Mouse (Mus musculus) embryo, embryonic 10 days (tissue): Measurements from ENCODE around the gene Txlna.
A peak's percentile ranks its signal among the peaks of the same experiment; 100 is the strongest.

Source experiments
- DNase-seq: peaks from one replicate; pipeline ENCODE4 v3.0.0-alpha.2; 2015; ENCODE audit warnings: low spot score

Txlna gene

DNA sequence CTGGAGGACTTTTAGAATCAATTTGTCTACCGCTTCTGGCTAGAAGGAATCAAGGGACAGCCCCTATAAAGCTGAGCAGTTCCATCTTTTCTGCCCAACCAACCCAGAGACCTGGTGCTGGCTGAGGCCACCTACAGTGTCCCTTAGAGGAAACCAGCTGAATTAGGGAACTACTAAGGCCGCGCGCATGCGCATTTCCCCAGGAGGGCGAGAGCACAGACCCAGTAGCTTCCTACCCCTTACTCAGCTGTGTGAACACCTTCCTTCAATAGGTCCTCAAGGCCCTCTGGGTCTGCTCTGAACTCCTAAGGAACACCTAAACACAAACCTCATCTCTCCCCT, 15.9 kb downstream of the Txlna start:
- peak; percentile 73 for DNase-seq

DNA sequence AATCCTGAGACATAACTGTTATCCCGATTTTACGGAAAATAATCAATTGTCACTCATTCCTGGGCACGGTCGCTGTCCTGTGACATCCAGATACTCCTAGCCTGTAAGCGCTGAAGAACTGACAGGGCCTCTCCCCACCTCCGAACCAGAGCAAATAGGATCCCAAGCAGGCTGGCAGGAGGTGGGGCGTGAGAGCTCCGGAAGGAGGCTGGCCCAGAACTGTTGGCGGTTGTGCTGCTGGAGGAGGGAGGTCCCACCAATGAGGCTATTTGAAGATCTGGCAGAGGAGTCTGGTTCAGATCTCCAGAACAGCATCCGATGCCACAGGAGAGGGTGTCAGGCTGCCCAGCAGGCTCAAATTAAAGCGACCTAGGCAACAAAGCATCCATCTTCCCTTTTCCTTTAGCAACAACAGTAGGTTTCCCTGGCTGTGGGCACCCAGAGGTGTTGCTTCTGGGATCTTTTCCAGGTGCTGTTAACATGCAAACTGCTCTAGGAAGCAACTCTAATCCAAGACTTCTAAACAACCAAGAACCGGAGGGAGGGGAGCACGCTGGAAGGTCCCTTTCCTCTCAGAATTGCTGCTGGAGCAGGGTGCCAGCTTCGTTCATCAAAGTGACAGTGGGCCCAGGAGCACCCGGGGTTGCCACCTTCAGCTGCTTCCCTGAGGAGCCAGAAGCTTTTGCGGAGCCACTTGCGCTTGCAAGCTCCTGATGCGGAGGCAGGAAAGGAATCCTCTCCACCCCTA, 16.4 kb downstream of the Txlna start:
- DNase-seq = peak; percentile 93

DNA sequence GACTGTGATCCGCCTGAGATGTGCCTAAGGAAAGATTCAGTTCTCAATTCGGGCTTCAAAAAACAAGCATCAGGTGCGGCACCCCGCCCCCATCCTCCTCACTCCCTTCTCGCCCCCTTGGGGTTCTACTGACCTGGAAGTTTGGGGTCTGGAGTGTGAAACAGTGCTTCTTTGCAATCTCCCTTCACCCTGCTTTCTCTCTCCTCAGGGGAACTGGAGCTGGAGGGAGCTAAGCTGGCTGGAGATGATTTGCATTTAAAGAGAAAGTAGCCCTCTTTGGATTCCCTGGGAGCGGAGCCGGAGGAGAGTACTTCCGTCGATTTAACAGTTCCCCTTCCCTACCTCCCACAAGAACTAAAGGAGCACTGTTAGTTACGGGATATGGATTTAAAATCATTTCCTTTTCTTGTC, 17.2 kb downstream of the Txlna start, which contains the start of gene Ccdc28b:
Ccdc28b (minus strand) TSS at position 267 of the 411 bp plus-strand sequence.
- DNase-seq = peak; percentile 59

DNA sequence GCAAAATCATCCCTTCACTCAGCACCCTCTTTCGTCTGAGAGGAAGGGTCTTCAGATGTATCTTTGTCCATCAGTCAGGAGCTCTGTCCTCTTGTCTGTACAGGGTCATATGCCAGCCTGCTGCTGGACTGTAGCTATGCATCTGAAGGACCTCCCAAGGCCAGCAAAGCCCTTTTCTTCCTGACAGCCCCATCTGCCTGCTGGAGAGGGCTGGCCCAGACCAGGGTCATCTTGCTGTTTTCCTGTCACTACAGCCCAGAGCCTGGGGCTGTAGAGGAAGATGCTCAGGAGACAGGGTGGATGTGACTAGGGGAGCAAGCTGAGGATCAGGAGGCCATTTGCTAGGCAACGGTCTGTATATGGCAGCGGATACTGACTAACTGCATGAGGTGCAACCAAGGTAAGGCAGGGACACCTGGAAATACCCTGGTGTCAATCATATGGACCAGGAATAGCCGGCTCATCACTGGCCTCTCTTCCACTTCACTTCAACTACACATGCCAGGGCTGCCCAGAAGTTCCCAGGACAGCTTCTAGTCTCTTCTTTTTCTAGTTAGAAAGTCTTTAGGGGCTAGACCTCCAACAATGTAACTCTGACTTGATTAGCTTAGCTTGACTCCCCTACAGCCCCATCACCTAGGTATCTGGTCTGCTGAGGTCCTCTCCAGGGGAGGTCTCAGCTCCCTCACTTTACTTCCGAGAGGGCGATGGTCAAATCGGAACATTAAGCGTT, 17.9 kb downstream of the Txlna start:
- DNase-seq = no peak

DNA sequence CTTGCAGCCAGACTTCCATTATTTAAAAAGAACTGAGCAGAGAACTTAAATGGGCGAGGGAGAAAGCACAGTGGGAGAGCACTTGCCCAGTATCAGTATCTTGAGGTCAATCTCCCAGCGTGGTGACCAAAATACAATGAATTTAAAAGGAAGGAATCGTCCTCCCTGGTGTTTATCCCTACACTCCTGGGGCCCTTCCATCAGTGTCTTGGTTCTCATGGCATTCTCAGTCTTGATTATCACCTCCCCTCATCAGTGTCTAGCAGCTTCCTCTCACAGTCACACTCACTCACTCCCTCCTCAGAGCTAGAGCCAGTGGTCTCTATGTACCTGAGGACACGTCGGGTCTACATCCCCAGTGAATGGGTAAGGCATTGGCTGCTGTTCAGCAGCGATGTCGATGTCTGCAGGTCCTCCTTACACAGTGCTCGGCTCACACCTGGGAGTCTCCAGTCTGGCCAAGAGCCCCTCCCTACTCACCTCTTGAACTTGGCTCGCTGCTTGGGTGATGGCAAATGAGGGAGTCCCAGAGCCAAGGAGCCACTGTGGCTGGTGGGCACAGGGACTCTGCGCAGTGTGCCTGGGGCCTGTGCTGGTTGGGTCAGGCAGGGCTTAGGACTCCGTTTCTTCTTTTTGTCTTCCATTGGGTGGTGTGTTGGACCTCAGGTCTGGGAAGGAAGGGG, 18.6 kb downstream of the Txlna start:
- DNase-seq = no peak

DNA sequence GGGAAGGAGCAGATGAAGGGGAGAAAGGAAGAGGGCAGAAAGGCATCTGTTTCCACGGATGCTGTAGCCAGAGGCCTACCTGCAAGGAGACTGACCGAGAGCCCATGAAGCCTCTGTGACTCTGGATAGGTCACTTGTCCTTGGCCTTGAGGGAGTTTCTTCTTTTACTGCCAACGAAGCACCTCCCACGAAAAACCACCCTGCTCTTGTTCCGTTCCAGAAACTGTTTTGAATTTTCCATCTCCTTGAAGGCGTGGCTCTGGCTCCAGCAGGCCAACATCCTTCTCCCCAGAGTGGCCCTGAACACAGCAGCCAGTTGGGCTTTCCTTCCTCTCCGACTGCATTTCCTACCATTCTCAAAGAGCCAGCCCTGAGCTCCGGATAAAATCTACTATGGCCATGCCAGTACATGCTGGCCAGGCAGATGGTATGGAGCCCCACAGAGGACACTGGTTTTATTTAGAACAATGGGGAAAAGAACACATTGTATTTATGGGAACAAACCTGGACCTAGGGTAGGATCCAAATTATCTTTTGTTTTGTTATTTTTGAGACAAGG, 19.5 kb downstream of the Txlna start:
- DNase-seq = no peak

DNA sequence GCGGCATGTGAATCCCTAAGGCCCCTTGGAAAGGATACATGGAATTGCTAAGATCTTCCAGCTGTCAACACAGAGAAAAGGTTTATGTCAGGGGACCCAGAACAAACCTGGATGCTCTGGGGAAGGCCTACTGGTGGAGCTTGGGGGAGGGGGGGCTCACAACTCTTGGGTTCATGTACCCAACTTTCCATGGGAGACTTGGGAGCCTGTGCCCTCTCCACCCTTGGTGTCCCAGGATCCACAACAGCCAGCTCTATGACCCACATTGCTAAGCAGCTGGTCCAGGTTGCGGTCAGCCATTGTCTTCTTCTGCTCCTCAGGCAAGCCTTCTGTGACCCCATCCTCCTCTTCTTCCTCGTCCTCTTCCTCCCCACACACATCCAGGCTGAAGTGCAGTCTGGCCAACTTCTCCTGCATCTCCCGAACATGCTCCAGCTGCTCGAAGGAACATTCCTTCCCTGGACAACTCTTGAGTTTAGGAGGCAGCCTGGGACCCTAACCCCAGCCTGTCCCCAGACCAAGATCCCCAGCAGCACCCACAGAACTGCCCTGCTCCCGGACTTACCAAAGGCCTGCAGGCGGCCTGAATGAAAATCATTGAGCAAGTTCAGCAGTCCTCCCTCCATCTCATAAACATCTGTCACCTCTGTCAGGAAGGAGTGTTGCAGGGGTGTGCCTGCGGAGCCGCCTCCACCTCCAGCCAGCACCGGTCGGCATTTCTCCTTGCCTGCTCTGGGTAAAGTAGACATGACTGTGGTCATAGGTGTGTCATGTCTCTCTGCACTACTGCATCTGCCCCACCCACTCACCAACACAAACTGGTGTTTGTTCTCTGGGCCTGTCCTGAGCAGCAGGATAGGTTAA, 20.2 kb downstream of the Txlna start:
- DNase-seq = no peak

DNA sequence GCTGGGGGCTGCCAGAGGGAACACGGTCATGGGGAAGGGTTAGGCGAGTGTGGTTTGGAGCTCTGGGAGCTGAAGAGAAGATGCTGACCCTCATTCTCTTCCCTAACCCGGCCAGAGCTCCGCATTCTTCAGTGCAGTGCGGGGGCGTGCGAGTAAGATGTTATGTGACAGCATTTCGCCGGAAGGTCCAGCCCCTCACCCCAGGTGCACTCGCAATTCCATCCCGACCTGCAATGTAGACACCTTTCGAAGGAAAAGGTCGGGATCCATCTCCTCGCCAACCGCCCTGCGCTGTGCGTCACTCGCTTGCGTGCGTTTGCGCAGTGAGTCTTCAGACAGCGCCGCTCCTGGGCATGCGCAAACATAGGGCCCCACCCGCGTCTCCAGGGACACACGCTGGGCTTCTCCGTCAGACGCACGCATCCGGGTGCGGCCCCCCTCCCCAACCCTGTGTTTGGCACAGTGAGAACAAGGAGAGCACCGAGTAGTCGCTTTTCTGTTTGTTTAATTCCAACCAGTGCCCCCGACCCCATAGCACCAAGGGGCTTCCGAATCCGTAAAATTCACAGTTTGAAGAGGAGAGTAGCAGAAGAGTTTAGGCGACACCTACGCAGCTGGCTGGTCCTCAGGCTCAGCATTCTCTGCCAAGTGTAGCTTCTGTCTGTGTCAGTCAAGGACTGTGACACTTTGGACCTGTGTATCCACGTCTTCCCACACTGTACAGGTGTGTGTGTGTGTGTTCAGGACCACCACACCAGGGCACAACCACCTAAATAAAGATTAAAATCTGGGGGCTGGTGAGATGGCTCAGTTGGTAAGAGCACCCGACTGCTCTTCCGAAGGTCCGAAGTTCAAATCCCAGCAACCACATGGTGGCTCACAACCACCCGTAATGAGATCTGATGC, 21.8 kb downstream of the Txlna start, which contains the start of gene Iqcc:
Iqcc (minus strand) TSS at position 314 of the 906 bp plus-strand sequence.
- DNase-seq = peak; percentile 97

DNA sequence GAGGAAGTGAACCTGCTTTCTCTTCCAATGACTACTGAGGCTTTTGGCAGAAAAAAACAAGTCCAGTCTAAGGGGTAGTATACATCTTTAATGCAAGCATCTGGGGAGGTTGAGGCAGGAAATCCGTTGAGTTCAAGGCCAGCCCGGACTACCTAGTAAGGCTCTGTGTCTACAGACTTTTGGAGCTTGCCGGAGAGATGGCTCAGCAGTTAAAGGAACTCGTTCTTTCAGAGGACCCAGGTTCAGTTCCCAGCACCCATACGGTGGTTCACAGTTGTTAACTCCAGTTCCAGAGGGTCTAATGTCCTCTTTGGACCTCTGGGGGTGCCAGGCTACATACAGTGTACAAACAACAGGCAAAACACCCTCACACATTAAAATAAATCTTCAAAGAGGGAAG, 22.8 kb downstream of the Txlna start:
- no peak for DNase-seq

DNA sequence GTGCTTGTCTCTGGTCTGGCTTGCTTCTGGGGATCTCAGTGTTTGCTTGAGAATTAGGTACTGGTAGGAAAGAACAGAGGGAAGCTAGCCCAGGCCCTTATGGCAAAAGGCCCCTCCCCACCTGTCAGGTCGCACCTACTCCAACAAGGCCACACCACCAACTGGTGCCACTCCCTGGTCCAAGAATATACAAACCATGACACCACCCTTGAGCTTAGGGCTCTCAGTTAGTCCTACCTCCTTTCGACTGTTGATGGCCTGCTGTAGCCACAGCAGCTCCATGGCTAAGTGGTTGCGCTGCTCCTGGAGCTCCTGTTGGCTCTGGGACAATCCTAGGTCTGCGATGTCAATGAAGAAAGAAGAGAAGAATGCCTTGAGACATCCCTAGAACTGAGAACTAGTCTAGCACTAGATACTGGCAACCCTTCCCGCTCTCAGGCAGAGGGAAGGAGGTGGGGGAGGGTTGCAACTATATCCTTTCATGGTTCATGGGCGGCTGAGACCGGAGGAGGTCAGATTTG, 23.7 kb downstream of the Txlna start:
- no peak for DNase-seq

DNA sequence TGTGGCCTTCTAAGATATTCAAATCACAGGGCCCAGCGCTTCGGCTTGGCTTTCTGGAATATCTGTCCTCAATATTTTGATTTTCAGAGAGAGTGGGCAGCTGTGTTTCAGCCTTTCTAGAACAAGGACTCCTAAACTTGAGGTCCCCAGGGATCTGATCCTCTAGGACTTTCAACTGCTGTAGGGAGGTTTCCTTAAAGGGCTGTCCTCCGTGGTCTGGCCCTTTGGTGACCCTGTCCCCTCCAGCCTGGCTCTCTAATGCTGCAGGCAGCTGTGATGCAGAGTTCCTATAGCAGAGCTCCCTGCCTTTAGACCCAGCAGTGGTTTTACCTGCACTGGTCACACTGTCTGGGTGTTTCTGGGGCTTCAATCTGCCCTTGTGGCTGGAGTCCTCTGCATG, 24.2 kb downstream of the Txlna start:
- no peak for DNase-seq

DNA sequence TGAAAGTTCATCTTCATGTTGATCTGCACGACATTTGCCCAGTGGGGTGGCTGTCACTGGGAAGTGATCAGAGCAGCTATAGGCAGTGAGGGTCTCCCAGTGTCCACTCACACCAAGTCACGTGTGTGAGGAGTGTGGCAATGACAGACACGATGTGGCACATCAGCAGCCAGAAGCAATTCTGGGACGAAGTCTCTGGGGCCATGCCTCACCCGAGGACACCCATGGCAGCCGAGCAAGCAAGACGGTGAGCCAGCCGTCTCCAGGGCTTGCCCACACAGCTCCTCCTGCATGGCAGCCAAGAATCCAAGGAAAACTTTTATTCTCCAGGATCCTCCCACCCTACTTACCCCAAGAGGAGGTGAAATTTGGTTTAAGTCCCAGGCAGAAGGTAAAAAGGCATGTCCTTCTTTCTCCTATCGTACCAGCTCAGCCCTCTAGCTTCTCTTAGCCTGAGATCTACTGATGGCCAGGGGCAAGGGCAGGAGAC, 25.0 kb downstream of the Txlna start:
- DNase-seq = no peak

DNA sequence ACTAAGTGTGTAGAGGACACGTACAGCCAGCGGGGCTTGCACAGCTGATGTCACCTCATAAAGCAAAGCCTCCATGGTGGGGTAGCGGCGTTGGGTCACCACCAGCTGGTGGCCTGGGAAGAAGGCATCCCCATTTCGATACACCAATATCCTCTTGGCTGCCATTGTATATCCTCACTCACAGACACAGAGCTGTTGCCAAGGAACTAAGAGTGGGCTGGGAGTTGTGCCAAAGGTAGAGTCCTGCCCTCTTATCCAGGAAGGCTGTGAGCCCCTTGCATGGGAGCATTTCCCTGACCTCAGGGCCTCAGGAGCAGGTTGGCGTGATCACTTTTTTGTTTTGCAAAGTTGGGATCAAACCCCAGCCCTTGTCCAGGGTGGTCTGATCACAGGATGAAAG, 26.8 kb downstream of the Txlna start, which contains the start of gene Dcdc2b:
Dcdc2b (minus strand) TSS at position 165 of the 400 bp plus-strand sequence.
- DNase-seq = no peak

DNA sequence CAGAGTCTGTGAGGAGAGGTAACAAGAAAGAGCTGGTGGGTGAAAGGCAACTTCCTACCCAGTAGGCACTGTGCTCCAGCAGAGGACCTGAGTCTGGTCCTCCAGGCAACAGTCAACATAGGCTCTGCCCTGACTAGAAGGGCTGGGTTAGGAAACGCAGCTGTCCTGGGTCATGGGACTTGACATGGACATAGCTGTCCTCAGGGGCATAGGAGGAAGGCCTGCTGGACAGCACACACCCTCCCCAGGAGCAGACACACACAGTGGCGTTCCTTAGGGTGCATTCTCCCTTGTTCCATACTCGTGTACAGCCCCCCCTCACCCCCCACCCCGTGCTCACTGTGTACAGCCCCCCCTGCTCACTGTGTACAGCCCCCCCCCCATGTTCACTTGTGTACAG, 30.4 kb downstream of the Txlna start:
- no peak for DNase-seq

DNA sequence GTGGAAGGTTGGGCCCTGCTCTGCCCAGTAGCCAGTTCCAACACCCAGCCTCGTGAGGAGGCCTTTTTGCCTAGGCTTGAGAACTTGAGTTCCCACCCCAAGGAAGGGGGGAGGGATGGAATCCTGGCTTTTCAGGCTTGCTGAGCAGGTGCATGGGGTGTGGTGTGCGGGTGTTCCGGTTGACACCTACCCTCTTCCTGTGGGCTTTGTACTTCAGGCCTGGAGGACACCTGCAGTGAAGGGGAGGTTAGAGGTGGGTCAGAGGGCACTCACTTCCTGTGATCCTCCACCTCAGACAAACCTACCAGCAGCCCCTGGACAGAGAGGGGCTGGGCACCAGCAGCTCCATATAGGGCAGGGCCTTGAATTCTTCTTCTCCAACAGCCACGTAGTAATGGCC, 30.8 kb downstream of the Txlna start:
- no peak for DNase-seq

DNA sequence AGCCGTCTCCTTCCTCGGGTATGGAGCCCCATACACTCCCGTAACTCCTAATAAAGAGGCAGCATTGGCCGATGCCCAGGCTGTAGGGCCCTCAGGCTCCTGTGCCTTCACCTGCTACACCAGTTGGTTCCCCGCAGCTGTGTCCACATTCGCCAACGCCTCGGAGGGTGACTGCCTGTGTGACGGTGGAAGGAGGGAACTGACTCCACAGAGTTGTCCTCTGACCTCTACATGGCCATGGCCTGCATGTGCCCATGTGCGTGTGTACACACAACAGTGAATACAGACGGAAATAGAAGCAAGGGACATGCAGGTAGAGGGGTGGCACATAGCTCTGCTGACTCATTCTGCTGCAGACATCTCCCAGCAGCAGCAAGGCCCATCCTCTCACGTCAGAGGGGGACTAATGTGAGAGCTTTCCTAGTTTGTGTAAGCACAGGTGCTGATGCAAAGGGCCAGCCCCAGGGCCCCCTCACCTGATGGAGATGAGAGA, 31.7 kb downstream of the Txlna start:
- DNase-seq = no peak

DNA sequence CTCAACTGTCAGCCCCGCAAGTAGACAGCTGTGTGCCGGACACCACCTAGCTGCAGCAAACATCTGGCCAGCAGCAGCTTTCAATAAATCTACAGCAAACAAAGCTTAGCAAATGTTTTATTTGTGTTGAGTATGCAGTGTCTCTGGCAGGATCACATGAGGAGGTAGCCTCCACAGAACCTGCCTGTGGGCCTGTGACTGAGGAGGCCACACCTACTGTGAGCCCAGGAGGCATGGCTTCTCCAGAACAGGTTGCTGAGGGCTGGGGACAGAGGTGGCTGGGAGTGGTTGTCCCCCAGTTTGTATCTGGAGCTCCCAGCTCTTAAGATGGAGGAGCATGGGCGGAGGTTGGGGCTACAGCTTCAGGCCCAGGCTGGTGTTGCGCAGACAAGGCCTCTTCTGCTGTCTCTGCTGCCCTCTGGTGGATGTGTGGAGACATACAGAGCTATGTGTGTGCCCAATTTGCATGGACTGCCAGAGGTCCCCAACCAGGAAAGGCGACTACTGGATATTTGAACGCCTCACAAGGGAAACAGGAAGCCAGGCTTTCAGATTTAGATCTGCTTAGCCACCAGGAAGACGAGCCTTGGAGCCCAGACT, 32.3 kb downstream of the Txlna start:
- peak; percentile 95 for DNase-seq

DNA sequence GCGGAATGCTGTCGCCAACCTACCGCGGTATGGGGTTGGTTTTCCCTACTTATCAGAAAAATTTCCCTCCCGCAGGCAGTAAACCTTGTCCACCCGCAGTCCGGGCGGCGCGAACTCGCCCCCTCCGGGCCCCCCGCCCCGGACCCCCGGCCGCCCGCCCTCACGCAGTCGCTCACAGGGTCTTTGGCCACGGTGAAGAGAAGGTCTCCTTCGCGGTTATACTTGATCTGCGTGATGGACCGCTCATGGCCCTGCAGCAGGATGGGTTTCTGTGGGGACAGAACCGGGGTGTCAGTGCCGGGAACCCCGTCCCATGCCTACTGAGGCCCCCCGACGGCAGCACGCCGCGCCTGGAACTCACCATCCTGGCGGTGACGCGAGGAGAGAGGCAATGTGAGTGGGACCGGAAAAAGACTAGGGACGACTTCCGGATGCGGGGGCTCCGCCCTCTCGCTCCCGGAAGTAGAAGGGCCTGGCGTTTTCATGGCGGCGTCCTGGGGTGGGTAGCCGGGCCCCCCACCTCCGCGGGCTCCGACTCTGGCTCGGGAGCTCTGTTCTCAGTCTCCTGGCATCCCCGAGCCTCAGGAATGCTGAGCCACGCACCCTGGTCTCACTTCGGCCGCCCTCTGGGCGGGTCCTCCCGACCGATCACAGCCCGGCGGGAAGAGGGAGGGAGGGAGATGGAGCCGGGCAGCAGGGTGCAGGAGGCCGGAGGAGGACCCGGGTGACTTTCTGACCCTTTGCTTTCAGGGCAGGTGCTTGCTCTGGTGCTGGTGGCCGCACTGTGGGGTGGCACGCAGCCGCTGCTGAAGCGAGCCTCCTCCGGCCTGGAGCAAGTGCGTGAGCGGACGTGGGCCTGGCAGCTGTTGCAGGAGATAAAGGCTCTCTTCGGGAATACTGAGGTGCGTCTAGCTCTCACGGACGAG, 40.4 kb downstream of the Txlna start, which contains the start of the genes Eif3i and Tmem234:
Eif3i (minus strand) TSS at position 416 of the 926 bp plus-strand sequence.
Tmem234 (plus strand) TSS at position 436 of the 926 bp plus-strand sequence.
- peak; percentile 90 for DNase-seq
